Mouse (Mus musculus): Measurements from ENCODE around the gene Klhl4.

DNA sequence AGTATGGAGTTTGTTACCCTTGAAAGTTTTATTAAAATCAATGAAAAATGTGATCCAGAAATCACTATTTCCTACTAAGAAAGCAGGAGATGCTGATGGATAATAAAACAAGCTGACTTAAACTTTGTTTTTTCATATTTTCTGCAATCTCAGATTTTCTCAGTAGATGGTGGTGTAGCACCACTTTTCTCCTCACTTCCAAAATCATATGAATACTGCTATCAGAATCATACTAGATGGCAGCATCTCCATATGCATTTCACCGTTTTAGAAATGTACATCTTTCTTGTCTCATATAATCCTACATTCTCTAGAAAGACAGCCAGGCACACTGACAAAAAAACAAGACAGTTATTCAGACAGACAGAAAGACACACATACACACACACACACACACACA, 108.2 kb downstream of the Klhl4 start:
- TF ChIP-seq MYOD1 (IDR thresholded peaks at IDR 0.05; ENCODE audit: control insufficient read depth, insufficient read length, low read depth) (no peak), CTCF (IDR thresholded peaks at IDR 0.05; ENCODE audit: control insufficient read depth, insufficient read depth, insufficient read length) (no peak), CEBPB (IDR thresholded peaks at IDR 0.05; ENCODE audit: low read depth) (no peak), MAX (IDR thresholded peaks at IDR 0.05) (no peak)

All from C2C12 (cell line).